Mouse (Mus musculus): ENCODE measurements around the gene Nckap1l. TPM values are rescaled to one million over a fixed set of nuclear protein-coding genes. Genes with fewer than 3 reads are reported as not detected.

The Nckap1l gene
- total RNA-seq, 1 experiment = 11.0 TPM

- Histone ChIP-seq H3K4me3 (ENCODE audit: insufficient read depth in 1 of 2, low read depth in 1 of 2, low read length in 2 of 2, poor library complexity in 1 of 2, severe bottlenecking in 1 of 2) (no peak overlapping the region), H3K9me3 (ENCODE audit: control insufficient read depth, insufficient read depth, low read depth, low read length) (no peaks in the 10 kb centered on the region), H3K27ac (ENCODE audit: insufficient read depth, low read depth, low read length, poor library complexity, severe bottlenecking) (no peak overlapping the region), H3K36me3 (ENCODE audit: control insufficient read depth, insufficient read depth, low read length, poor library complexity, severe bottlenecking) (no peaks in the 10 kb centered on the region; the same call in 1 of the 2 replicates), H3K9ac (ENCODE audit: insufficient read depth, low read depth, low read length, poor library complexity, severe bottlenecking) (no peak overlapping the region), H3K4me1 (ENCODE audit: control insufficient read depth in 2 of 2, insufficient read depth in 2 of 2, low read length in 2 of 2, poor library complexity in 1 of 2) (peaks cover 0 to 18% of the 10 kb centered on the region in 2 experiments; a peak in 2 of 4 replicates)
- in situ Hi-C loops (cut with MboI; ENCODE audit: low sequenced_read_pairs in 2 of 2, unreplicated experiment in 2 of 2) = no loop called here
- no peak for DNase-seq (ENCODE audit: low read depth, low spot score)
- TF ChIP-seq HCFC1 (IDR thresholded peaks at IDR 0.05; ENCODE audit: borderline replicate concordance, insufficient read depth, low read length) (no peak), ZC3H11A (IDR thresholded peaks at IDR 0.05; ENCODE audit: borderline replicate concordance, low read depth, low read length) (no peak), ZNF384 (IDR thresholded peaks at IDR 0.05; ENCODE audit: low read depth, low read length) (no peak), CHD2 (IDR thresholded peaks at IDR 0.05; ENCODE audit: low read depth, low read length) (no peak), MAFK (IDR thresholded peaks at IDR 0.05; ENCODE audit: insufficient read depth, low read depth, low read length) (no peak)
Measured at GRCm38 (mm10) chr15:103540646-103541045, 87.1 kb downstream of the Nckap1l start.

GRCm38 (mm10) chr15:103542526-103542925 lies 88.9 kb downstream of the Nckap1l start:
- H3K27ac ChIP-seq (ENCODE audit: insufficient read depth, low read depth, low read length, poor library complexity, severe bottlenecking) = no peak overlapping the region
- no peak overlapping the region for H3K4me3 ChIP-seq (ENCODE audit: insufficient read depth in 1 of 2, low read depth in 1 of 2, low read length in 2 of 2, poor library complexity in 1 of 2, severe bottlenecking in 1 of 2)
- no peak for DNase-seq (ENCODE audit: low read depth, low spot score)
- TF ChIP-seq MAFK (IDR thresholded peaks at IDR 0.05; ENCODE audit: insufficient read depth, low read depth, low read length) = no peak
- no peak for TF ChIP-seq ZNF384 (IDR thresholded peaks at IDR 0.05; ENCODE audit: low read depth, low read length)
- no peak for TF ChIP-seq ZC3H11A (IDR thresholded peaks at IDR 0.05; ENCODE audit: borderline replicate concordance, low read depth, low read length)
- no peak for TF ChIP-seq HCFC1 (IDR thresholded peaks at IDR 0.05; ENCODE audit: borderline replicate concordance, insufficient read depth, low read length)
- TF ChIP-seq CHD2 (IDR thresholded peaks at IDR 0.05; ENCODE audit: low read depth, low read length) = no peak
- no peak overlapping the region for H3K9ac ChIP-seq (ENCODE audit: insufficient read depth, low read depth, low read length, poor library complexity, severe bottlenecking)
- H3K4me1 ChIP-seq (ENCODE audit: control insufficient read depth in 2 of 2, insufficient read depth in 2 of 2, low read length in 2 of 2, poor library complexity in 1 of 2) = peaks cover 0 to 8% of the 10 kb centered on the region in 2 experiments; a peak in 1 of 4 replicates
- H3K36me3 ChIP-seq (ENCODE audit: control insufficient read depth, insufficient read depth, low read length, poor library complexity, severe bottlenecking) = no peaks in the 10 kb centered on the region
- in situ Hi-C loops (cut with MboI; ENCODE audit: low sequenced_read_pairs in 2 of 2, unreplicated experiment in 2 of 2) = no loop called here
- no peaks in the 10 kb centered on the region for H3K9me3 ChIP-seq (ENCODE audit: control insufficient read depth, insufficient read depth, low read depth, low read length)

GRCm38 (mm10) chr15:103547983-103548382 lies 94.4 kb downstream of the Nckap1l start:
- H3K4me1 ChIP-seq (ENCODE audit: control insufficient read depth in 2 of 2, insufficient read depth in 2 of 2, low read length in 2 of 2, poor library complexity in 1 of 2) = no peaks in the 10 kb centered on the region
- H3K27ac ChIP-seq (ENCODE audit: insufficient read depth, low read depth, low read length, poor library complexity, severe bottlenecking) = no peak overlapping the region
- in situ Hi-C loops (cut with MboI; ENCODE audit: low sequenced_read_pairs in 2 of 2, unreplicated experiment in 2 of 2) = no loop called here
- H3K9ac ChIP-seq (ENCODE audit: insufficient read depth, low read depth, low read length, poor library complexity, severe bottlenecking) = no peak overlapping the region
- H3K36me3 ChIP-seq (ENCODE audit: control insufficient read depth, insufficient read depth, low read length, poor library complexity, severe bottlenecking) = no peaks in the 10 kb centered on the region
- TF ChIP-seq MAFK (IDR thresholded peaks at IDR 0.05; ENCODE audit: insufficient read depth, low read depth, low read length) (no peak), ZC3H11A (IDR thresholded peaks at IDR 0.05; ENCODE audit: borderline replicate concordance, low read depth, low read length) (0 out of 2 replicates have a peak, but pooled peaks have one; percentile 21), HCFC1 (IDR thresholded peaks at IDR 0.05; ENCODE audit: borderline replicate concordance, insufficient read depth, low read length) (no peak), CHD2 (IDR thresholded peaks at IDR 0.05; ENCODE audit: low read depth, low read length) (no peak), ZNF384 (IDR thresholded peaks at IDR 0.05; ENCODE audit: low read depth, low read length) (no peak)
- no peaks in the 10 kb centered on the region for H3K9me3 ChIP-seq (ENCODE audit: control insufficient read depth, insufficient read depth, low read depth, low read length)
- DNase-seq (ENCODE audit: low read depth, low spot score) = no peak
- no peak overlapping the region for H3K4me3 ChIP-seq (ENCODE audit: insufficient read depth in 1 of 2, low read depth in 1 of 2, low read length in 2 of 2, poor library complexity in 1 of 2, severe bottlenecking in 1 of 2)

Other genes with a start within 250 kb of the Nckap1l start
- 190 and 226 TPM in 2 replicates for gene Cbx5, start 214.0 kb upstream of the Nckap1l start, total RNA-seq (2012; rRNA removed)
- gene Hnrnpa1, start 213.4 kb upstream of the Nckap1l start, total RNA-seq (2012; rRNA removed) = 321 and 519 TPM in 2 replicates
- gene Nfe2, start 195.4 kb upstream of the Nckap1l start, total RNA-seq (2012; rRNA removed) = 0.49 and 1.0 TPM in 2 replicates
- gene Copz1, start 181.1 kb upstream of the Nckap1l start, total RNA-seq (2012; rRNA removed) = 59.4 and 85.5 TPM in 2 replicates
- 0.40 and 0.48 TPM in 2 replicates for gene Gpr84, start 143.2 kb upstream of the Nckap1l start, total RNA-seq (2012; rRNA removed)
- gene Zfp385a, start 113.7 kb upstream of the Nckap1l start, total RNA-seq (2012; rRNA removed) = 2.7 and 5.9 TPM in 2 replicates
- 69.0 and 80.8 TPM in 2 replicates for gene Itga5, start 87.0 kb upstream of the Nckap1l start, total RNA-seq (2012; rRNA removed)
- gene Gtsf1, start 23.3 kb upstream of the Nckap1l start, total RNA-seq (2012; rRNA removed) = 3.4 and 4.9 TPM in 2 replicates
- gene Gtsf2, start 5.3 kb upstream of the Nckap1l start, total RNA-seq (2012; rRNA removed) = not detected in 2 replicates
- 12.0 and 19.7 TPM in 2 replicates for gene Pde1b, start 49.2 kb downstream of the Nckap1l start, total RNA-seq (2012; rRNA removed)
- 11.2 and 14.1 TPM in 2 replicates for gene Ppp1r1a, start 84.2 kb downstream of the Nckap1l start, total RNA-seq (2012; rRNA removed)
- not detected in 2 replicates for gene Glycam1, start 111.3 kb downstream of the Nckap1l start, total RNA-seq (2012; rRNA removed)